Mouse (Mus musculus) Patski (cell line): ENCODE measurements around the gene Arsk. TPM values are rescaled to one million over a fixed set of nuclear protein-coding genes. Genes with fewer than 3 reads are reported as not detected.

ENCODE experiments used
- ATAC-seq: fragments of 100-300 bp; one replicate; pipeline ENCODE4 v1.8.0; 2021
- CTCF ChIA-PET: fragments of 350-600 bp; sonication (Branson Sonifier 250); formaldehyde crosslinking; loops from one replicate; lab custom pipeline; 2022; ENCODE audit warnings: inconsistent platforms; lab: Charles Lee
- POLR2A ChIA-PET: fragments of 350-600 bp; sonication (Branson Sonifier 250); formaldehyde crosslinking; loops from one replicate; lab custom pipeline; 2022; ENCODE audit warnings: antibody characterized with exemption, inconsistent platforms; lab: Charles Lee
- DNase-seq: peaks from one replicate; pipeline ENCODE4 v3.0.0-alpha.2; 2011; ENCODE audit warnings: low read depth, low spot score
- H3K27me3 ChIP-seq: fragments of 371-371 bp; one replicate; pipeline ENCODE4 v1.5.1; 2021
- CTCF ChIP-seq: fragments of 100-300 bp; IDR thresholded peaks from one replicate; pipeline ENCODE4 v1.5.1; 2021
- in situ Hi-C: fragments of 300-500 bp; cut with MboI; formaldehyde crosslinking; loops from 3 replicates; pipeline ENCODE4 v1.11.1; 2018; ENCODE audit warnings: low pct_unique_long_range_greater_than_20kb, mixed read lengths
- polyA plus RNA-seq: library from polyadenylated mRNA; unstranded; gene quantifications from one replicate; pipeline ENCODE4 v1.2.3, GENCODE M21; 2021

Gene Arsk
- polyA plus RNA-seq, 1 experiment from 2014 or later: 39.1 TPM

DNA sequence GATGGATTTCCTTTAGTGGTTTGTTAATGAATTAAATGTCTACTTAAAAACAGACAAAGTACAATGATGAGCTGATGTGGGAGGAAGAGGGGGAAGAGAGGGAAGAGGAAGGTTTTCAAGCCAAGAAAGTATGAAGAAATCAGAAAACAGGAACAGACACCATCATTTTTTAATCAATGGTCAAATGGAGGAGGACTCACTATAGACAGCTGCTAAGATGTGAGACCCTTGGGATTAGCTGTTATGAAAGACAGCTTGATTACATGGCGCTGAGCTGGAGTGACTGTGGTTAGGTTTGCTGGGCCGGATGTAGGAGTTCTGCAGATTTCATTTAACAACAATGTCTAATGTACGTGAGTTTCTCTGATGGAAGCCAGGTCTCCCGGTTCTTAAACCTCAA, 34.9 kb downstream of the Arsk start:
- ChIA-PET POLR2A (no interaction called here), CTCF (interaction anchor here (1.0 kb wide), 1 partner anchor 9 kb away, joined by 3 read pairs; no protein-coding TSS in a partner anchor)
- in situ Hi-C loops: no loop called here
- no peak for TF ChIP-seq CTCF
- no peaks in the 10 kb centered on the region for H3K27me3 ChIP-seq
- ATAC-seq (no peak), DNase-seq (no peak)

DNA sequence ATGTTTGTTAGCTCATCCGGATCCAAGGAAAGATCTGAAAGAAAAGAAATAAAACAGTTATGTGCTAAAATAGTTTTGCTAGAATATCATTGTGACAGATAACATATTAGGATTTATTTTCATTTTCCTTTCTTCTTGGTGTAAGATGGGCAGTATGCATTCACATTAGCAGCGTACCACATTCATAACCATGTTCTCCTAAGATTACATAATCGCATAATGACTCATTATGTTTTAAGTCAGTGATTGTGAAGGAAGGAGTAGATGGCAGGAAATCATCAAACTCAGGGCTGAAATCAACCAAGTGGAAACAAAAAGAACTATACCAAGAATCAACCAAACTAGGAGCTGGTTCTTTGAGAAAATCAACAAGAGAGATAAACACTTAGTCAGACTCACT, 35.9 kb downstream of the Arsk start:
- no peak for TF ChIP-seq CTCF
- CTCF ChIA-PET: no interaction called here
- DNase-seq (no peak), ATAC-seq (no peak)
- in situ Hi-C loops: no loop called here
- no peaks in the 10 kb centered on the region for H3K27me3 ChIP-seq
- POLR2A ChIA-PET: no interaction called here

DNA sequence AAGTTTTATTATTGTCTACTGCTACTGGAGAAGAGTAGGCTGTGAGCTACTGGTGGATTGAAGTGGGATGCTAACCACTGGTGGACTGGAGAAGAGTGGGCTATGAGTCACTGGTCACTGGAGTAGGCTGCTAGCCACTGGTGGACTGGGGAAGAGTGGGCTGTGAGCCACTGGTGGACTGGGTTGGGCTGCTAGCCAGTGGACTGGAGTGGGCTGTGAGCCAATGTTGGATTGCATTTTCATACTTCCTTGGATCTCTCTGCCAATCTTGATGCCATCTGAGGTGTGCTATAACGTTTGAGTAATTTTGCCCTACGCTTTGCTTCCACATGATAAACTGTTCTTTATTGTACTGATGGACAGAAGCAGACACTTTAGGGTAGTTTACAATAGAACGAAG, 36.3 kb downstream of the Arsk start:
- POLR2A ChIA-PET: no interaction called here
- no peak for TF ChIP-seq CTCF
- DNase-seq (no peak), ATAC-seq (no peak)
- H3K27me3 ChIP-seq: no peaks in the 10 kb centered on the region
- in situ Hi-C loops: no loop called here
- CTCF ChIA-PET: no interaction called here

DNA sequence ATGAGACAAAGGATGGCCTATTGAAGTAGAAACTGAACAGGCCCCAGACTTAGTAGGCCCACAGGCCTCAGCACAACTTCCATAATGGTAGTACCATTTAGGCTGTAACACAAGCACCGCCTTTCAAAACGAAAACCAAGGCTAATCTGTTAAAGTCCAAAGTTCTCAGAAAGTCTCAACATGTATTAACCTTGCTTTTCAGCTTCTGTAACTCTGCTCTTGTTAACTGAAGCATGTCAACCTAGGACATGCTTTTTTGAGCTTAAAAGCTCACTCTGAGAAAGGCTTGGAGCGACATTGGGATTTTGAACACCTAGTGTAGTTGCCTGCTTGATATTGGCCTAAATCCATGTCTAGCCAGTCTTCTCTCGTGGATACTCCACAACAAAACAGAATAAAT, 38.9 kb downstream of the Arsk start:
- CTCF ChIA-PET: interaction anchor here (1.4 kb wide), 1 partner anchor 16 kb away, joined by 3 read pairs; no protein-coding TSS in a partner anchor
- TF ChIP-seq CTCF: no peak
- no peak for ATAC-seq

DNA sequence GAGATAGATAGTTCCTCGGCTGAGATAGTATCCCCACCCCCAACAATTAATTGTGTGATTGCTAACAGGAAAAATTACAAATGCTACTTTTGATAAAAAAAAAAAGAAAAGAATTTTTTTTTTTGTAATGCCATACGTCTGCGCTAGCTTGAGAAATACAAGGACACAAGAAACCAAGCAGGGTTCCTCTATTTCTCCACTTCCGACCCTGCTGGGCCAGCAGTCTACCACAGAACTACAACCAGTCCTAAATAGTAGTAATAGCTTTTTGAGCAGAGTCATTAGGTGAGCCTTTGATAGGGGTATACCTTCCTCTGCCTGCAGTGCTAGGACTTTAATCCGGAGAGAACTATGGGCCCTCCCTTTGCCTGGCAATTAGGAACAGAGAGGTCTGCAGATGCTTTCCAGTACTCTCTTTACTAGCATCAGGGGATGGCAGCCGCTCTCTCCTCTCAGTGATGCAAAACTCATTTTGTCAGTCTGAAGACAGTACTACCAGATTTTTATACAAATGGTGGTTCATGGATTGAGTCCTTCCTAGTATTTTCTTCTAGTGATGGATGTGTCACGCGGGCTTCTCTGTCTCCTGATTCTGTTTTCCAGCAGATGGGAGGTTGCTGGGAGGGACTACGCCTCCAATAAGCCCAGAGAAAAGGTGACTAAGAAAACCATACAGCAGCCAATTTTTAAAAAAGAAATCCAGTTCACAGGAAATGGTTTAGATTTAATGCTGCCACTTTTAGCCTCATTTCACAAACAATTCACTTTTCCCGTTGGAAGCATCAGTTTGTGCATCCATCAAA, 41.0 kb downstream of the Arsk start:
- CTCF ChIA-PET: no interaction called here
- DNase-seq: no peak

More for the DNA sequence above, 38.9 kb downstream of the Arsk start:
- no peaks in the 10 kb centered on the region for H3K27me3 ChIP-seq
- POLR2A ChIA-PET: no interaction called here
- no peak for DNase-seq
- in situ Hi-C loops: no loop called here

DNA sequence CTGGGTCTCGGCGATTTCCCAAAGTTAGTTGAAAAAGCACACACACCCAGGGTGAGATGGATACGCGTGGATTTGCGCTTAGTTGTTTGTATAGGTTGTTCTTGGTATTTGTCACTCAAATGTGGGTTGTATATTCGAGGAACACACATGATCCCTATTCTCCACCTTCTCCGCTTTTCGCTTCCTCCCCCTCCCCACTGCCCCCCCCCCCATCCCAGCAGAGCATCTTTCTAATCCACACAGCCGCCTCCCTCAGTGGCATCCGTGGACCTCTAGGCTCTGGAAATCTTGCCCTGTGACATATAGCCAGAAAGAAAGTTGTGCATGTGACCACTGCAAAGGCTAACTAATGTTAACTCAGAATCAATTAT, 41.6 kb downstream of the Arsk start, which contains the start of gene Gpr150:
Gene Gpr150, minus strand, starts transcription at position 101 of the 371 bp plus-strand sequence.
- ATAC-seq (no peak), DNase-seq (no peak)
- CTCF ChIA-PET: interaction anchor here (1.1 kb wide), 1 partner anchor 165 kb away, joined by 3 read pairs; no protein-coding TSS in a partner anchor
- in situ Hi-C loops: no loop called here
- no peak for TF ChIP-seq CTCF
- POLR2A ChIA-PET: no interaction called here
- no peaks in the 10 kb centered on the region for H3K27me3 ChIP-seq

More for the DNA sequence above, 41.0 kb downstream of the Arsk start:
- ATAC-seq: no peak
- in situ Hi-C loops: no loop called here
- POLR2A ChIA-PET: no interaction called here
- no peaks in the 10 kb centered on the region for H3K27me3 ChIP-seq
- TF ChIP-seq CTCF: no peak

DNA sequence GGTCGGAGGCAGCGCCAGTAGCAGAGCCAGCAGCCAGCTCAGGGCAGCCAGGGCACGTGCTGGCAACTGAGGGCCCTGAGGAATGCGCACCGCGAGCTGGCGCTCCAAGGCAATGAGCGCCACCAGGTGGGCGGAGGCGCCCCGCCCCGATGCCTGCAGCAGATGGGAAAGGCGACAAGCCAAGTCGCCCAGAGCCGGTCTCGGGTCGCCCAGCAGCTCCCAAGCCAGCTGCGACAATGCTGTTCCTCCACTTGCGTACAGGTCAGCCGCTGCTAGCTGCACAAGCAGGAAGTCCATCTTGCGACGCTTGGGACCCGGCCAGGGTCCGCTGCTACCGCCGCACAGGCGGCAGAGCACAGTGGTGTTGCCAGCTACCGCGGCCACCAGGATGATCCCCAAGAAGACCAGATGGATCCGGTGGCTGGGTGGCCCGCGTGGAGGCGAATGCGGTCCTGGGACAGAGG, 42.2 kb downstream of the Arsk start:
- ChIA-PET POLR2A (no interaction called here), CTCF (interaction anchor here (1.1 kb wide), 1 partner anchor 164 kb away, joined by 3 read pairs; no protein-coding TSS in a partner anchor)
- peak; percentile 79 for TF ChIP-seq CTCF
- in situ Hi-C loops: no loop called here
- H3K27me3 ChIP-seq: no peaks in the 10 kb centered on the region
- ATAC-seq: peak; percentile 86
- DNase-seq: no peak

DNA sequence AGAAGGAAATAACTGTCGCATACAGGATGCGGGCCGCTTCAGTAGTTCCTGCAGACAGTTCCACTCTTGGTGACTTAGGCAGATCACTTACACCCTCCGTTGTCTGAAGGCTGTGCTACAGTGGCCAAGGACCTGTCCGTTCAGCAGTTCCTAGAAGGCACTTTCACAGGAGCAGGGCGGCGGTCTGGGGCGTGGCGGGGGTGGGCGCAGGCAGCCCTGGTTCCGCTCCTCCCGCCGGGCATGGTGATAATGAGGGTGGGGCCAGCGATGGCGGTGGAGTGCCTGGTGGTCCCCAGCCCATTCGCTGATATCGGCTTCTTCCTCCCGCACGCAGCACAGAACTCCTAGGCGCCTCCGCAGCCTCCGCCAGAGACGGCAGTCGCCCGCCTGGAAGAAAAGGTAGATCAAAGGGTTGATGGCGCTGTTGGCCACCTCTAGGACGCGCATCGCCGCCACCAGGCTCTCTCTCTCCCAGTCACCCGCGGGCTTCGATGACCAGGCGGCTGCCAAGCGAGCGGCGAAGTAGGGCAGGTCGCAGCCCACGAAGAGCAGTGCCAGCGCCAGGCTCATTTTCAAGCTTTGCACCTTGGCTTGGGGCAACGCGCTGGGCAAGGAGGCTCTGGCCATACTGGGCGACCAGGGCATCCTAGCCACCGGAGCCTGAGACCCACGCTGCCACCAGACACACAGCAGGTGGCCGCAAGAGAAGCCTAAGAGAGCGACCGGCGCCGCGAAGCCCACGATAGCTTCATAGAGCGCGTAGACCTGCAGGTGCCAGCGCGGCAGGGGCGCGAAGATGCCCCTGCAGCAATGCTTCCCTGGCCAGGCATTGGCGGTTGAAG, 42.8 kb downstream of the Arsk start:
- ChIA-PET POLR2A (no interaction called here), CTCF (interaction anchor here (1.1 kb wide), 1 partner anchor 163 kb away, joined by 3 read pairs; no protein-coding TSS in a partner anchor)
- TF ChIP-seq CTCF: no peak
- ATAC-seq: peak; percentile 29
- H3K27me3 ChIP-seq: no peaks in the 10 kb centered on the region
- in situ Hi-C loops: no loop called here
- no peak for DNase-seq

DNA sequence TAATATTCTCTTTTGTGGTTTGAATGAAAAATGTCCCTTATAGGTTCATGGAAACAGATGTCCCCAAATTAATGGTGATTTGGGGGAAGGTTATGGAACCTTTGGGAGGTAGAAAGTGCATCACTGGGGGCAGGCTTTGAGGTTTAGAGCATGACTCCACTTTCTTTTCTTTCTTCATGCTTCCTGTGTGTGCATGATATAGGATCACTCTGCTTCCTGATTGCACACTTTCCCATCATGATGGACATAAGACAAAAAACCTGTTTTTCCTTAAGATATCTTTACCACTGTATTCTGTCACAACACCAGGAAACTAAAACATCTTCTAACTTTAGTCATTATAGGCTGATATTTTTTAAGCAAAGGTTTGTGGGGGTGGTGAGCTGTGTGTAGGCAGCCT, 53.5 kb downstream of the Arsk start:
- no peaks in the 10 kb centered on the region for H3K27me3 ChIP-seq
- TF ChIP-seq CTCF: no peak
- no peak for ATAC-seq
- in situ Hi-C loops: no loop called here
- no peak for DNase-seq
- ChIA-PET POLR2A (no interaction called here), CTCF (no interaction called here)

DNA sequence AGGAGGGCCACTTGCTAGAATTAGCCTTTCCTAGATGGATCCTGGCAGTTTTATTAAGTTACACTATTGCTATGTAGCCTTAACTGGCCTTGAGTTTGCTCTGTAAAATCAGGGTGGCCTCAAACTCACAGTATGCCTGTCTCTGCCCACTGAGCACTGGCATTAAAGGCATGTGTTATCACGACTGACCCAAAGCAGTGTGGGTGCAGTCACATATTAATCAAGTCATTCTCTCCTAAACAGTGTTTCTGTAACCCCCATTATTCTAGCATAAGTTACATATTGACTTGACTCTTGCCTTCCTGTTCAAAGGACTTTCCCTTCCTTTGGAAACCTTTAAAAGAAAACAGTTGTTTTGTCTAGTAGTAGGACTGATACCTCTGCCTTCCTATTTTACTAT, 56.0 kb downstream of the Arsk start:
- TF ChIP-seq CTCF: no peak

More for the DNA sequence above, 56.0 kb downstream of the Arsk start:
- ChIA-PET POLR2A (no interaction called here), CTCF (no interaction called here)
- DNase-seq: no peak
- in situ Hi-C loops: no loop called here
- no peaks in the 10 kb centered on the region for H3K27me3 ChIP-seq
- no peak for ATAC-seq
